ENCODE assay signal across 8 mouse cellular contexts in the genomic region with DNA sequence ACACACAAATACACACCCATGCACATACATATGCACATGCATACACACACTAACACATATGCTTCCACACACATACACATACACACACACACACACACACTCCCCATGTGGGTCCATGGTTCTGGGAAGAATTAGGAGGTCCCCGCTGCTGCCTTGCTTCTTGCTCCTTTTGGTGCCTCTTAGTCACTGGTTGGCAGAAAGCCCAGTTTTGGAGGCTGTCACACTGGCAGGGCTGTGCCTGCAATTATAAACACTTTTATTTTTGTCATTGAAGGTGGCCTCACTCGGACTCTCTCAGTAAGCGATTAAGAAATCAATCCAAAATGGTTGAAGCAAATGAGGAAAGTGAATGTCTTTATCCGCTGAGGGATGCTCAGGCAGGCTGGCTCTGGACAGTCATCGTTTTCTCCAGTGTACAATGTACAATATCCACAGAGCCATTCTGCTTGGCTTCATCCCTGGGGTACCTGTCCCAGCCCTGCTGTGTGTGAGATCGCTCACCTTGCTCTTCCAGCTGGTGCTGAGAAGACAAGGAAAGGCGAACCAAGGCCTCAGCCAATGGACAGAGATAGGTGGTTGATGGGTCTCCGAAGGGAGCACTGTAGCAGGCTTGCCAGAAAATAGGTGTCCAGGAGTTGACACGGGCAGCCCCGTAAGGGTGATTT.
DNase-seq lines count a peak whose midpoint lies in the region; ATAC-seq and TF ChIP-seq lines count a peak whose summit lies in the region.

No protein-coding gene starts in this region.

- H3K27ac ChIP-seq in hindbrain, embryonic 14.5 days, result no peak overlapping the region
- H3K27ac ChIP-seq in hindbrain, embryonic 13.5 days, result no peak overlapping the region
- H3K27ac ChIP-seq in intestine, postnatal 0 days (ENCODE audit: low read depth, low read length), result no peak overlapping the region

- ATAC-seq in hindbrain, embryonic 14.5 days (ENCODE audit: low FRiP score), result no peak; the same call in 1 of the 2 replicates
- ATAC-seq in hindbrain, embryonic 13.5 days (ENCODE audit: low FRiP score), result no peak
- ATAC-seq in intestine, postnatal 0 days, result no peak

- no peak overlapping the region for H3K9ac ChIP-seq in hindbrain, embryonic 14.5 days
- no peak overlapping the region for H3K9ac ChIP-seq in hindbrain, embryonic 13.5 days
- H3K9ac ChIP-seq in intestine, postnatal 0 days (ENCODE audit: low read depth, low read length), result no peak overlapping the region

- no peak for TF ChIP-seq CTCF in intestine, postnatal 0 days (IDR thresholded peaks at IDR 0.05; ENCODE audit: low read depth)

- no peaks in the 10 kb centered on the region for H3K27me3 ChIP-seq in hindbrain, embryonic 14.5 days (ENCODE audit: control insufficient read depth, insufficient read depth, low read length)
- no peaks in the 10 kb centered on the region for H3K27me3 ChIP-seq in hindbrain, embryonic 13.5 days
- no peaks in the 10 kb centered on the region for H3K27me3 ChIP-seq in intestine, postnatal 0 days (replicated peaks; ENCODE audit: control insufficient read depth, insufficient read depth, low read length)

- WGBS in hindbrain, embryonic 14.5 days, result 74% methylated on average over 10 of the region's 10 CpGs
- 78% methylated on average over 10 of the region's 10 CpGs for WGBS in hindbrain, embryonic 13.5 days
- 70% methylated on average over 10 of the region's 10 CpGs for WGBS in intestine, postnatal 0 days

- no peak overlapping the region for H3K4me3 ChIP-seq in hindbrain, embryonic 14.5 days (replicated peaks; ENCODE audit: low read length)
- no peak overlapping the region for H3K4me3 ChIP-seq in hindbrain, embryonic 13.5 days
- H3K4me3 ChIP-seq in intestine, postnatal 0 days (ENCODE audit: low read depth, low read length), result no peak overlapping the region

- no peak overlapping the region for H3K4me2 ChIP-seq in hindbrain, embryonic 14.5 days (replicated peaks)
- no peak overlapping the region for H3K4me2 ChIP-seq in hindbrain, embryonic 13.5 days
- H3K4me2 ChIP-seq in intestine, postnatal 0 days (replicated peaks; ENCODE audit: low read depth), result no peak overlapping the region

- no peaks in the 10 kb centered on the region for H3K36me3 ChIP-seq in hindbrain, embryonic 14.5 days (replicated peaks; ENCODE audit: control insufficient read depth, insufficient read depth)
- no peaks in the 10 kb centered on the region for H3K36me3 ChIP-seq in hindbrain, embryonic 13.5 days
- H3K36me3 ChIP-seq in intestine, postnatal 0 days (ENCODE audit: control insufficient read depth, insufficient read depth), result no peaks in the 10 kb centered on the region

- H3K9me3 ChIP-seq in hindbrain, embryonic 14.5 days (ENCODE audit: control insufficient read depth, low read length), result no peaks in the 10 kb centered on the region
- H3K9me3 ChIP-seq in hindbrain, embryonic 13.5 days, result peaks cover 4% of the 10 kb centered on the region; the same call in 1 of the 2 replicates
- no peaks in the 10 kb centered on the region for H3K9me3 ChIP-seq in intestine, postnatal 0 days (ENCODE audit: control insufficient read depth)

- DNase-seq in hindbrain, embryonic 14.5 days (ENCODE audit: low spot score), result peak; percentile 53
- peak; percentile 70 for DNase-seq in adrenal gland, postnatal 10 days
- peak; percentile 33 to 62 for DNase-seq in frontal cortex, postnatal 25 days (ENCODE audit: low spot score in 2 of 2)
- peak; percentile 64 to 79 for DNase-seq in left cerebral cortex, adult 18-20 months (ENCODE audit: low spot score in 2 of 2)
- DNase-seq in telencephalon, adult 2 months (ENCODE audit: low read depth, low spot score), result peak; percentile 66
- no peak for DNase-seq in kidney, adult 11 months

- peaks cover 9% of the 10 kb centered on the region for H3K4me1 ChIP-seq in hindbrain, embryonic 14.5 days (replicated peaks; ENCODE audit: control insufficient read depth, insufficient read depth, low read length)
- peaks cover 9% of the 10 kb centered on the region for H3K4me1 ChIP-seq in hindbrain, embryonic 13.5 days (replicated peaks)
- H3K4me1 ChIP-seq in intestine, postnatal 0 days (replicated peaks; ENCODE audit: control insufficient read depth, insufficient read depth, low read length), result no peaks in the 10 kb centered on the region
